Mouse (Mus musculus) c-Kit-positive CD71-negative TER-119-negative erythroid progenitor cells, embryonic 14.5 days (primary cell): ENCODE data around the gene Rala.

ENCODE experiments used
- DNase-seq: peaks from one replicate; pipeline ENCODE4 v3.0.0-alpha.2; 2013; ENCODE audit warnings: low read depth

Gene Rala

GRCm38 (mm10) chr13:17884211-17884610, 59.8 kb downstream of the Rala start:
- DNase-seq, result no peak

GRCm38 (mm10) chr13:17879061-17879460, 65.0 kb downstream of the Rala start:
- DNase-seq, result no peak

GRCm38 (mm10) chr13:17866741-17867140, 77.3 kb downstream of the Rala start:
- no peak for DNase-seq

DNA sequence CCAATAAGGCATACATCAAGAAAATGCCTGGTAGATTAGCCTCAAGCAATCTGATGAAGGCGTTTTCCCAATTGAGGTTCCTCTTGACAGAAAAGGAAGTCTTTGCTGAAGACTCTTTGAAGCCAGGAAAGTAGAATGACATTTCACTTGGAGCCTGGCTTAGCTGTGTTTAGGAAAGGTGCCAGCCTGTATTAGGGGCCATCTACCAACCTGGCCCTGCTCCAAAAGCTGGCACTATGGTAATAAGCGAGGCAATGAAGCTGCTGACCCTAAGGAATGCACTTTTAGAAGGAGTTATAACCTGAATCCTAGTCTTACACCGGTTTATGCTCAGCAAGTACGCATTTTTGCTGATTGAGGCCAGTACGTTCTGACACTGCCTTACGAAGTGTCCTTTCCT, 83.5 kb downstream of the Rala start:
- no peak for DNase-seq

- no peak for DNase-seq
Observed at GRCm38 (mm10) chr13:17859365-17860033, 84.5 kb downstream of the Rala start.

GRCm38 (mm10) chr13:17857046-17857445, 87.0 kb downstream of the Rala start:
- DNase-seq, result no peak

DNA sequence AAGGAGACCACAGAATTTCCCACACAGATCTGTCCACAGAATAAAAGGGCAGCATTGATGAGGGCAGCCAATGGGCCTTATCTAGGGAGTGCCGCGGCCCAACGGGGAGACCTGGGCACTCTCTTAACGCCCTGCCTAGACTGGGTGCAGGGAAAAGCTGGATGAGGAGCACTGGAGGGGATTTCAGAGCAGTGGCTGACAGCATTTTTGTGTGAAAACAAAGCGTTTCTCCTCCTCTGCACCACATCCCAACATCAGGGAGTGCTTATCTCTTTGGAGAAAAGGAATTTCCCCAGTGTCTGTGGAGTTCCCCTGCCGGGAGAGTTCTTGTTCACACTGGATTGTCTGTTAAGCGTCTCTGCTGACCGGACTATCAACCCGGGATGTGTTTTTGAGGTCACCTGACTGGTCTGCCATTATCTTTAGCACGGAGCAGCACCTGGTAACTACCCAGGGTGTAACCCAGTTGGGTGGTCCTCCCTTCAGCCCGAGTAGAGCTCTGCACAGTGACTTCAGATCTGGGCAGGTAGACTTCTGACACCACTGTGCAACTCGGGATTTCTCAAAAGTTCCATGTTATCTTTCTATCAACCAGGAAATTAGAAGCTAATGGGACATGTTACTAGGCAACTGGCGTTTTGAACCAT, 88.4 kb downstream of the Rala start:
- no peak for DNase-seq

GRCm38 (mm10) chr13:17854755-17855154, 89.3 kb downstream of the Rala start:
- no peak for DNase-seq

GRCm38 (mm10) chr13:17843336-17843735, 100.7 kb downstream of the Rala start:
- no peak for DNase-seq

DNA sequence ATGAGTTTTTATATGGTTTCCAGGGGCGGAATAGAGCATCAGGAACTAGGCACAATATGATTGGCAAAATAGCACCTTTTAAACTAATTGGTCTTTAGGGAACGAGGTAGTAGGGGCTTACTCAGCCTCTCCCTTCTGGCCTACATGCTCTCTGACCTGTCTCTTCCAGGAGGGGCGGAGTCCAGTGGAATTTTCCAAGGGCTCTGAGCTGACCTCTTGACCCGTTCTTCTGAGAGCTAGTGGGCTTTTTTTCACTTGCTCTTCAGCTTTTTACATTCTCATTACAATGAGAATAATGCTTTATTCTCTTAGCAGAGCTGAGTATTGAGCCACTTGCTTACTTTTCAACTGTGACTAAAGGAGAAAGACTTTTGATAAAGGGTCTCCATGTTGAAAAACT, 101.3 kb downstream of the Rala start:
- DNase-seq, result no peak

GRCm38 (mm10) chr13:17839137-17839536, 104.9 kb downstream of the Rala start:
- no peak for DNase-seq

DNA sequence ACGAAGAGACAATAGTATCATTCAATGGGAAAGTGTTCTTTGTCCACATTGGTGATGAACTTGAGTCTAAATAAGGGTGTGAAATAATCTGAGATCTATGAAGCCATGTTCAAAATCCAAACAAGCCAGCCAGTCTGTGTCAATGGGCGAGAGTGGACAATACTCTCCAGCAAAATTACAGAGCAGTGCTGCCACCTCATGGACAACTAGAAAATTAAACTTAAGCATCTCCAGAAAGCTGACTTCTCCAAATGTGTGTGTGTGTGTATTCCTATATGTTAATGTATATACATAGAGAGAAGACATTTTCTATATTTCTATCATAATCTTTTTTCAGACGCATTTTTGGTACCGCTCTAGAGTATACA, 105.6 kb downstream of the Rala start:
- DNase-seq, result peak; percentile 69

GRCm38 (mm10) chr13:17837610-17838483, 106.2 kb downstream of the Rala start:
- DNase-seq, result no peak

GRCm38 (mm10) chr13:17836808-17837207, 107.2 kb downstream of the Rala start:
- no peak for DNase-seq

GRCm38 (mm10) chr13:17832940-17833339, 111.1 kb downstream of the Rala start:
- DNase-seq, result no peak
